In the genomic region with DNA sequence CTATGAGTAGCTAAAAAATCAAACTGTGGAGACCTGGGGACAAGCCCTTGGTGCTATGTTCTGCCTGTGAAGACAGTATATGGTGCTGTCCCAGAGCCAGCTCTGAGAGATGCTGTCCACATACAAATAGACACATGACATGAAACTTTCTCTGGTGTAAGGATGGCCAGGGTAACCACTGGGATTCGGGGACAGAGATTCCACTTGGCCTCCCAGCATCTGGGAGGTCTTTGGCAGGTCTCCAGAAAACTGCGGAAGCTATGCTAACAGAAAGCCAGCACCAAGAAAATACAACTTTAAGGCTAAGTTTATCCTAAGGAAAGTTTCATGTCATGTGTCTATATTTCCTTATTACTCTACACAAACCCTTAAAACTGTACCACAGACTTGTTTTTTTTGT, we compare ENCODE assay signal across 24 mouse cellular contexts. TPM values are rescaled to one million over a fixed set of nuclear protein-coding genes. Genes with fewer than 3 reads are reported as not detected.
DNase-seq lines count a peak whose midpoint lies in the region; ATAC-seq and TF ChIP-seq lines count a peak whose summit lies in the region.
"Had no signal": no experiment of that assay in that cellular context is flagged by ENCODE, and none has a peak within 500 bp of the region (broad histone marks: within the 10 kb centered on the region; RNA-seq: fewer than 3 reads in every experiment).

No protein-coding gene starts in this region.

- H3K4me2 ChIP-seq in kidney, embryonic 16.5 days (replicated peaks; ENCODE audit: low read depth, low read length), result no peak overlapping the region
- H3K4me2 ChIP-seq: embryonic facial prominence, embryonic 12.5 days; heart, embryonic 15.5 days; hindbrain, embryonic 12.5 days; liver, embryonic 13.5 days; midbrain, embryonic 15.5 days; neural tube, embryonic 12.5 days had no signal

- H3K27me3 ChIP-seq in kidney, embryonic 16.5 days (ENCODE audit: insufficient read depth, low read length), result no peaks in the 10 kb centered on the region
- H3K27me3 ChIP-seq: embryonic facial prominence, embryonic 12.5 days; heart, embryonic 15.5 days; hindbrain, embryonic 12.5 days; liver, embryonic 13.5 days; midbrain, embryonic 15.5 days; neural tube, embryonic 12.5 days had no signal

- H3K27ac ChIP-seq in kidney, embryonic 16.5 days (ENCODE audit: low read length), result no peak overlapping the region
- H3K27ac ChIP-seq in left cerebral cortex, adult 2 months, result no peak overlapping the region
- H3K27ac ChIP-seq: embryonic facial prominence, embryonic 12.5 days; heart, embryonic 15.5 days; hindbrain, embryonic 12.5 days; liver, embryonic 13.5 days; macrophage; midbrain, embryonic 15.5 days; neural tube, embryonic 12.5 days; stomach, postnatal 0 days had no signal

- H3K36me3 ChIP-seq in kidney, embryonic 16.5 days (ENCODE audit: insufficient read depth, low read length), result peaks cover 46% of the 10 kb centered on the region

- no peaks in the 10 kb centered on the region for H3K4me1 ChIP-seq in kidney, embryonic 16.5 days (ENCODE audit: insufficient read depth, low read length)
- H3K4me1 ChIP-seq: embryonic facial prominence, embryonic 12.5 days; hindbrain, embryonic 12.5 days; liver, embryonic 13.5 days; midbrain, embryonic 15.5 days had no signal

- no peaks in the 10 kb centered on the region for H3K9me3 ChIP-seq in kidney, embryonic 16.5 days (ENCODE audit: low read length)
- H3K9me3 ChIP-seq: embryonic facial prominence, embryonic 12.5 days; heart, embryonic 15.5 days; hindbrain, embryonic 12.5 days; liver, embryonic 13.5 days; midbrain, embryonic 15.5 days; neural tube, embryonic 12.5 days had no signal

- DNase-seq in heart, adult 8-10 months (ENCODE audit: low spot score), result peak; percentile 19
- DNase-seq in heart, adult 9 months (ENCODE audit: low spot score in 2 of 2), result no peak
- peak; percentile 45 for DNase-seq in kidney, postnatal 14 days
- DNase-seq in lung, postnatal 14 days, result peak; percentile 20
- DNase-seq in lung, postnatal 36 days, result no peak
- no peak for DNase-seq in left cerebral cortex, adult 2 months (ENCODE audit: extremely low spot score in 1 of 2, low spot score in 2 of 2)
- DNase-seq: adrenal gland, adult 8-10 months; cerebellum, adult 11-12 months; cerebellum, postnatal 25 days; forebrain, postnatal 0 days; gastrocnemius, postnatal 36 days; layer of hippocampus, adult 9-11 months; liver, embryonic 13.5 days; right cerebral cortex, postnatal 14 days; thymus, adult 2 months; thymus, postnatal 4 days had no signal

- no peak overlapping the region for H3K9ac ChIP-seq in kidney, embryonic 16.5 days (replicated peaks; ENCODE audit: low read length)
- H3K9ac ChIP-seq: embryonic facial prominence, embryonic 12.5 days; forebrain, postnatal 0 days; heart, embryonic 15.5 days; hindbrain, embryonic 12.5 days; liver, embryonic 13.5 days; midbrain, embryonic 15.5 days; neural tube, embryonic 12.5 days had no signal

- H3K4me3 ChIP-seq in kidney, embryonic 16.5 days (ENCODE audit: low read length), result no peak overlapping the region
- H3K4me3 ChIP-seq in left cerebral cortex, adult 2 months, result no peak overlapping the region
- H3K4me3 ChIP-seq: embryonic facial prominence, embryonic 12.5 days; heart, embryonic 15.5 days; hindbrain, embryonic 12.5 days; liver, embryonic 13.5 days; midbrain, embryonic 15.5 days; neural tube, embryonic 12.5 days had no signal

- intact Hi-C loops in left cerebral cortex, adult 2 months (cut with DNase I), result no loop called here

- TF ChIP-seq CTCF in left cerebral cortex, adult 2 months (IDR thresholded peaks at IDR 0.05), result no peak

- 62% methylated on average over 2 of the region's 2 CpGs for WGBS in kidney, embryonic 16.5 days

- ATAC-seq in kidney, embryonic 16.5 days (ENCODE audit: low FRiP score, low TSS enrichment), result no peak
- ATAC-seq: forebrain, postnatal 0 days; midbrain, embryonic 15.5 days had no signal

RNA-seq across cellular contexts. Expression of a gene that starts 15.0 kb away (rescaled TPM):
- 10 to 100 TPM; 13.3 to 15.1 (median 14.3) TPM for total RNA-seq in heart, adult 8-10 months (2022)
- 14.6 and 15.6 TPM in 2 replicates for polyA plus RNA-seq in kidney, embryonic 16.5 days (2015; fragmentation: Nextera tagmentation; extraction: Ambion mirVana)
- 10 to 100 TPM; 22.8 to 26.4 TPM for total RNA-seq in left cerebral cortex, adult 2 months (2021)

RNA-seq across cellular contexts. Expression of a gene that starts 27.4 kb away (rescaled TPM):
- 1 to 10 TPM; 6.2 to 9.5 (median 7.8) TPM for total RNA-seq in heart, adult 8-10 months (2022)
- 25.8 and 32.6 TPM in 2 replicates for polyA plus RNA-seq in kidney, embryonic 16.5 days (2015; fragmentation: Nextera tagmentation; extraction: Ambion mirVana)
- 10 to 100 TPM; 30.8 to 30.9 TPM for total RNA-seq in left cerebral cortex, adult 2 months (2021)

Comparison
In these comparisons a context has a peak if more than half of its experiments do, and no peak if none do; other contexts are left out.
1. DNase-seq: peak in heart, adult 8-10 months (single experiment), kidney, postnatal 14 days (single experiment) and lung, postnatal 14 days (single experiment); none in heart, adult 9 months (0 of 2), lung, postnatal 36 days (single experiment) and left cerebral cortex, adult 2 months (0 of 2).